Mouse (Mus musculus) liver, embryonic 14.5 days (tissue): Measurements from ENCODE around the gene N4bp1. TPM values are rescaled to one million over a fixed set of nuclear protein-coding genes. Genes with fewer than 3 reads are reported as not detected.

ENCODE experiments used
- ATAC-seq: fragments of 200-750 bp; cut with Nextera tagmentation; 2 replicates; pipeline ENCODE4 v1.8.0; 2017; ENCODE audit warnings: moderate number of reproducible peaks, mild to moderate bottlenecking, moderate library complexity; ENCODE audit not compliant: insufficient read depth
- DNase-seq, 3 experiments: peaks; one replicate each; pipeline ENCODE4 v3.0.0-alpha.2; 2012 to 2013; ENCODE audit warnings: low read depth in 3 of 3, low spot score in 3 of 3
- H3K27ac ChIP-seq: fragments of 300-500 bp; sonication (generic); 2 replicates; pipeline ENCODE4 v1.5.1; 2014; ENCODE audit warnings: moderate library complexity, mild to moderate bottlenecking, control low read depth, inconsistent platforms
- H3K27me3 ChIP-seq: fragments of 300-500 bp; sonication (generic); 2 replicates; pipeline ENCODE4 v1.6.1; 2014; ENCODE audit warnings: mild to moderate bottlenecking, low read length, moderate library complexity; ENCODE audit not compliant: control insufficient read depth, insufficient read depth
- H3K36me3 ChIP-seq: fragments of 300-500 bp; sonication (generic); replicated peaks from 2 replicates; pipeline ENCODE4 v1.6.1; 2014; ENCODE audit warnings: low read depth; ENCODE audit not compliant: control insufficient read depth, insufficient read depth
- H3K4me1 ChIP-seq, 2 experiments: fragments of 200-500 bp in 1 of 2; fragments of 300-500 bp in 1 of 2; sonication (generic) in 1 of 2; replicated peaks; 2 replicates each; pipeline ENCODE4 v1.6.1; 2012 to 2014; ENCODE audit warnings: antibody characterized with exemption in 1 of 2, inconsistent platforms in 1 of 2, low read length in 1 of 2; ENCODE audit not compliant: control insufficient read depth in 2 of 2, insufficient read depth in 2 of 2
- H3K4me2 ChIP-seq: fragments of 300-500 bp; sonication (generic); 2 replicates; pipeline ENCODE4 v1.6.1; 2014; ENCODE audit warnings: low read depth, mild to moderate bottlenecking, control low read depth, moderate library complexity
- H3K4me3 ChIP-seq, 2 experiments: fragments of 200-500 bp in 1 of 2; fragments of 300-500 bp in 1 of 2; sonication (generic) in 1 of 2; 2 replicates each; pipeline ENCODE4 v1.5.1; 2012 to 2014; ENCODE audit warnings: low read depth in 2 of 2, low read length in 2 of 2, mild to moderate bottlenecking in 2 of 2, control low read depth in 1 of 2, inconsistent platforms in 1 of 2, moderate library complexity in 1 of 2; ENCODE audit not compliant: insufficient read depth in 1 of 2
- H3K9ac ChIP-seq: fragments of 300-500 bp; sonication (generic); replicated peaks from 2 replicates; pipeline ENCODE4 v1.6.1; 2014; ENCODE audit warnings: mild to moderate bottlenecking, control low read depth, moderate library complexity
- H3K9me3 ChIP-seq: fragments of 300-500 bp; sonication (generic); 2 replicates; pipeline ENCODE4 v1.6.1; 2016; ENCODE audit warnings: low read length, mixed read lengths; ENCODE audit not compliant: control insufficient read depth
- CTCF ChIP-seq: IDR thresholded peaks from 2 replicates; pipeline ENCODE4 v1.5.1; 2016; ENCODE audit warnings: antibody characterized with exemption, low read depth, control low read depth
- EP300 ChIP-seq: IDR thresholded peaks from 2 replicates; pipeline ENCODE4 v1.6.1; 2016; ENCODE audit warnings: antibody characterized with exemption, low read depth
- WGBS: fragments of 180-500 bp; shearing (Covaris S2); extraction: QIAGEN DNeasy Blood & Tissue Kit; methylation state at CpG from one replicate; pipeline ENCODE4 v1.1.7; 2014; ENCODE audit not compliant: insufficient replicate concordance; 5-methylcytosine and 5-hydroxymethylcytosine counted together
- polyA plus RNA-seq, 2 experiments: library from polyadenylated mRNA; depleted of rRNA in 1 of 2; stranded (reverse) in 1 of 2; unstranded in 1 of 2; fragments of >200 nt; fragmentation: Nextera tagmentation in 1 of 2; extraction: Ambion mirVana in 1 of 2; gene quantifications; 2 replicates each; pipeline versions ENCODE4 v1.2.1 to v1.2.3; 2012 to 2014

Gene N4bp1
- polyA plus RNA-seq, 2 experiments, result 2.1 to 3.1 TPM

GRCm38 (mm10) chr8:86893554-86893953 is 8.5 kb upstream of the N4bp1 start:
- 57% methylated on average over 4 of the region's 4 CpGs for WGBS
- Histone ChIP-seq H3K9ac (no peak overlapping the region), H3K4me2 (no peak overlapping the region), H3K9me3 (no peaks in the 10 kb centered on the region), H3K27me3 (no peaks in the 10 kb centered on the region), H3K36me3 (no peaks in the 10 kb centered on the region), H3K27ac (no peak overlapping the region), H3K4me1 (peaks cover 0 to 17% of the 10 kb centered on the region in 2 experiments; a peak in 2 of 4 replicates), H3K4me3 (no peak overlapping the region)
- TF ChIP-seq CTCF (no peak), EP300 (no peak)
- DNase-seq (no peak), ATAC-seq (no peak)

- Histone ChIP-seq H3K27me3 (no peaks in the 10 kb centered on the region), H3K9me3 (no peaks in the 10 kb centered on the region), H3K4me1 (peaks cover 2 to 17% of the 10 kb centered on the region in 2 experiments; a peak in 3 of 4 replicates), H3K36me3 (no peaks in the 10 kb centered on the region), H3K27ac (no peak overlapping the region), H3K9ac (no peak overlapping the region), H3K4me3 (no peak overlapping the region), H3K4me2 (no peak overlapping the region)
- DNase-seq, result no peak
- TF ChIP-seq CTCF (no peak), EP300 (no peak)
- WGBS, result 26% methylated on average over 1 of the region's 1 CpGs
- ATAC-seq, result no peak
Observed at GRCm38 (mm10) chr8:86891533-86891932, 6.5 kb upstream of the N4bp1 start.

GRCm38 (mm10) chr8:86888058-86888939 is 3.2 kb upstream of the N4bp1 start:
- ATAC-seq, result no peak
- Histone ChIP-seq H3K4me1 (peaks cover 8 to 24% of the 10 kb centered on the region in 2 experiments; a peak in 3 of 4 replicates), H3K27me3 (no peaks in the 10 kb centered on the region), H3K27ac (no peak overlapping the region), H3K9ac (no peak overlapping the region), H3K4me3 (no peak overlapping the region), H3K9me3 (no peaks in the 10 kb centered on the region), H3K36me3 (no peaks in the 10 kb centered on the region), H3K4me2 (no peak overlapping the region)
- DNase-seq, result peak in 1 of 3 experiments; percentile 40
- 9% methylated on average over 11 of the region's 11 CpGs for WGBS
- TF ChIP-seq EP300, result no peak
- TF ChIP-seq CTCF, result 0 out of 2 replicates have a peak, but pooled peaks have one; percentile 2

- H3K4me1 ChIP-seq, result peaks cover 14 to 43% of the 10 kb centered on the region in 2 experiments
- ATAC-seq, result no peak
- peak in 1 of 3 experiments; percentile 29 for DNase-seq
Observed at GRCm38 (mm10) chr8:86884067-86884466, 991 bp downstream of the N4bp1 start.

More at GRCm38 (mm10) chr8:86884067-86884466, 991 bp downstream of the N4bp1 start:
- H3K36me3 ChIP-seq, result no peaks in the 10 kb centered on the region
- H3K4me3 ChIP-seq, result peak overlapping the region; percentile 86 to 95
- peak overlapping the region; percentile 72 for H3K9ac ChIP-seq
- H3K27me3 ChIP-seq, result no peaks in the 10 kb centered on the region
- TF ChIP-seq CTCF (no peak), EP300 (no peak)
- no peak overlapping the region for H3K27ac ChIP-seq
- peak overlapping the region; percentile 93 for H3K4me2 ChIP-seq
- H3K9me3 ChIP-seq, result no peaks in the 10 kb centered on the region
- 1% methylated on average over 16 of the region's 16 CpGs for WGBS
